Mouse (Mus musculus): ENCODE results near the gene Vps25.

DNA sequence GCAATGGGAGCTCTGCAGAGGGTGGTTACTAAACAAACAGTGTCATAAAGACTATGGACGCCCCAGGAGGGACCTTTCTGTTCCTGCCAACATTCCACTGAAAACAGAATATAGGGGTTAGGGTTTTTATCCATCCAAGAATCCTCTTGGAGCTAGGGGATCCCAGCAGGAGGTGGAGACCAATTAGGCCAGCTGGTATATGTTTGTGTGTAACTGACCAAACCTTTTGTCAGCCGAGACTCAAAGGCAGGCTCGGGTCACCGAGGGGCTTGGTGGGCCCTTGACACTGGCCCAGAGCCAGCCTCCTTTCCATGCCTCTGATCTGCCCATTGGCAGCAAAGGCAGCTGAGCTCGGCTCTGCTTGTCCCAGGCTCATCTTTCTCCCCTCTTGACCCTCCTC is 29.4 kb downstream of the Vps25 start:
- no peak for TF ChIP-seq ZKSCAN1 (IDR thresholded peaks at IDR 0.05; ENCODE audit: low read depth, low read length)
- TF ChIP-seq USF2 (IDR thresholded peaks at IDR 0.05; ENCODE audit: borderline replicate concordance in 1 of 2, insufficient read depth in 1 of 2, low read depth in 1 of 2, low read length in 2 of 2), result no peak
- no peak for TF ChIP-seq CTCF (IDR thresholded peaks at IDR 0.05 in 2 of 3, conservative IDR thresholded peaks at IDR 0.05 in 1 of 3; ENCODE audit: control insufficient read depth in 1 of 3, insufficient read depth in 1 of 3, low read depth in 2 of 3, low read length in 3 of 3, poor library complexity in 1 of 3, severe bottlenecking in 1 of 3)
- no peak for TF ChIP-seq POLR2A (IDR thresholded peaks at IDR 0.05; ENCODE audit: control insufficient read depth in 1 of 2, insufficient read depth in 1 of 2, low read depth in 1 of 2, low read length in 2 of 2, poor library complexity in 1 of 2)
- no peak for TF ChIP-seq CHD1 (IDR thresholded peaks at IDR 0.05; ENCODE audit: low read depth, low read length)
- TF ChIP-seq MAFK (IDR thresholded peaks at IDR 0.05; ENCODE audit: borderline replicate concordance, low read depth, low read length), result no peak
- no peak for TF ChIP-seq MAZ (IDR thresholded peaks at IDR 0.05; ENCODE audit: low read depth, low read length)
- no peak for TF ChIP-seq MAX (IDR thresholded peaks at IDR 0.05; ENCODE audit: low read length)

Data from MEL (cell line).